Mouse (Mus musculus) testis, adult 2 months (tissue): ENCODE data around the gene Cwh43. TPM values are rescaled to one million over a fixed set of nuclear protein-coding genes. Genes with fewer than 3 reads are reported as not detected.
"Not testable (repeated sequence)": the region's sequence is repeated elsewhere in the genome, so short reads cannot be mapped to it uniquely, and the experiment has no call there.

Source experiments
- H3K27ac ChIP-seq: fragments of 200-500 bp; 2 replicates; pipeline ENCODE4 v1.5.1; 2012; ENCODE audit warnings: low read depth, low read length; ENCODE audit not compliant: control insufficient read depth, insufficient read depth
- H3K27me3 ChIP-seq: fragments of 200-500 bp; 2 replicates; pipeline ENCODE4 v1.6.1; 2012; ENCODE audit warnings: mild to moderate bottlenecking, low read length, moderate library complexity; ENCODE audit not compliant: control insufficient read depth, insufficient read depth
- H3K36me3 ChIP-seq: fragments of 200-500 bp; 2 replicates; pipeline ENCODE4 v1.6.1; 2012; ENCODE audit warnings: mild to moderate bottlenecking, low read length; ENCODE audit not compliant: control insufficient read depth, insufficient read depth
- H3K4me1 ChIP-seq: fragments of 200-500 bp; 2 replicates; pipeline ENCODE4 v1.6.1; 2012; ENCODE audit warnings: low read length; ENCODE audit not compliant: control insufficient read depth, insufficient read depth
- H3K4me3 ChIP-seq: fragments of 200-500 bp; 2 replicates; pipeline ENCODE4 v1.5.1; 2012; ENCODE audit warnings: low read depth, mild to moderate bottlenecking, low read length, moderate library complexity, mixed read lengths; ENCODE audit not compliant: control insufficient read depth
- CTCF ChIP-seq: fragments of 200-500 bp; IDR thresholded peaks from 2 replicates; pipeline ENCODE4 v1.5.1; 2012; ENCODE audit warnings: low read depth, mild to moderate bottlenecking, inconsistent platforms, low read length, moderate library complexity; ENCODE audit not compliant: control insufficient read depth, insufficient read depth, insufficient replicate concordance
- POLR2A ChIP-seq: fragments of 200-500 bp; IDR thresholded peaks from 2 replicates; pipeline ENCODE4 v1.6.1; 2012; ENCODE audit warnings: low read depth, mild to moderate bottlenecking, inconsistent platforms, low read length, moderate library complexity; ENCODE audit not compliant: control insufficient read depth
- polyA plus RNA-seq: library from polyadenylated mRNA; depleted of rRNA; stranded (reverse); fragments of >200 nt; gene quantifications from 2 replicates; pipeline ENCODE4 v1.2.3, GENCODE M21; 2012

Gene Cwh43
- polyA plus RNA-seq, 1 experiment, result 0.07 TPM

DNA sequence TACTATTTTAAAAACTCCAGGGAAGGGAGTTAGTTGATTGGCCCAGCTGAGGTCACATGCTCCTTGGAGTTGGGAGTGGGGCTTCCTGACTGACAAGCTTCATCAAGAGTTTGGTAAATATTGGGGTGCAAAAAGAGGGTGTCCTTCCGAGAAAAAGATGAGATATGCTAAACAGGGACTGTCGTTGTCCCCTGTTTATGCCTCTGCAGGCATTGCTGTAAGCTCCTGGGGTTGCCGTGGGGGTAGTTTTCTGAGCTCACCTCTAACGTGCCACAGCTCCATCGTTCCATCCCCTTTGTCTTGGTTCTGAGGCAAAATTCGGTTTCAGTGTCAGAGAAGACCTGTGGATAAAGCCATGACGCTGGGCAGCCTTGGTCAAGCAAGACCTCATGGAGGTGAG lies 74.8 kb downstream of the Cwh43 start, which contains the start of gene Dcun1d4:
Gene Dcun1d4, plus strand, starts transcription at position 301 of the 400 bp plus-strand sequence.
- peaks cover 7% of the 10 kb centered on the region; the same call in 1 of the 2 replicates for H3K4me1 ChIP-seq
- H3K4me3 ChIP-seq, result peak within 1 kb of the TSS; percentile 71
- H3K27me3 ChIP-seq, result no peaks in the 10 kb centered on the region
- no peaks in the 10 kb centered on the region for H3K36me3 ChIP-seq
- TF ChIP-seq CTCF (no peak), POLR2A (peak; percentile 54; the same call in 1 of the 2 replicates)
- H3K27ac ChIP-seq, result no peak within 1 kb of the TSS

GRCm38 (mm10) chr5:73481401-73481800 lies 75.5 kb downstream of the Cwh43 start:
- H3K4me1 ChIP-seq, result peaks cover 7% of the 10 kb centered on the region; the same call in 1 of the 2 replicates
- H3K4me3 ChIP-seq, result peak overlapping the region; percentile 71
- no peak overlapping the region for H3K27ac ChIP-seq
- TF ChIP-seq CTCF (no peak), POLR2A (no peak)
- H3K27me3 ChIP-seq, result no peaks in the 10 kb centered on the region
- no peaks in the 10 kb centered on the region for H3K36me3 ChIP-seq

DNA sequence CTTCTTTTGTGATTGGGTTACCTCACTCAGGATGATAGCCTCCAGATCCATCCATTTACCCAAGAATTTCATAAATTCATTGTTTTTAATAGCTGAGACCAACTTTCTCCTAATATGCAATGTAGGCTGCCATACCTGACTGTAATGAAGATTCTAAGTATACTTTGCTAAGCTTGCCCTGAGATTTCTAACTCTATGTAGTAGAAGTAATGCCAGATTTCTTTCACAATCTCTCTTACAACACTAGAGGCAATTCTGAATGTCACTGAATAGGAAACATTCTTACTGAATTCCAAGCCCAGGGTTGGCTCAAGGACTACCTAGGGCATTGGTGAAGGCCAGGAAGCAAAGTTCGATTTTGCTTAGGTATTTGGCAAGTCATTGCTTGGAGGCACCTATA lies 76.5 kb downstream of the Cwh43 start:
- not testable (repeated sequence) for H3K27me3 ChIP-seq, H3K4me1 ChIP-seq
- peak overlapping the region; percentile 69; the same call in 1 of the 2 replicates for H3K4me3 ChIP-seq

GRCm38 (mm10) chr5:73484016-73484615 lies 78.2 kb downstream of the Cwh43 start:
- Histone ChIP-seq H3K4me1 (peaks cover 7% of the 10 kb centered on the region; the same call in 1 of the 2 replicates), H3K27ac (no peak overlapping the region), H3K36me3 (no peaks in the 10 kb centered on the region), H3K4me3 (peak overlapping the region; percentile 35), H3K27me3 (no peaks in the 10 kb centered on the region)
- TF ChIP-seq CTCF (no peak), POLR2A (no peak)

More for the DNA sequence above, 76.5 kb downstream of the Cwh43 start:
- H3K27ac ChIP-seq, H3K36me3 ChIP-seq: not testable (repeated sequence)

- TF ChIP-seq POLR2A (no peak), CTCF (no peak)
- H3K4me3 ChIP-seq, result no peak overlapping the region
- H3K27ac ChIP-seq, result no peak overlapping the region
- H3K36me3 ChIP-seq, result no peaks in the 10 kb centered on the region
- peaks cover 9% of the 10 kb centered on the region for H3K4me1 ChIP-seq
- H3K27me3 ChIP-seq, result no peaks in the 10 kb centered on the region
Observed at GRCm38 (mm10) chr5:73486451-73486850, 80.6 kb downstream of the Cwh43 start.

GRCm38 (mm10) chr5:73489915-73490314 lies 84.0 kb downstream of the Cwh43 start:
- Histone ChIP-seq H3K4me1 (peaks cover 10% of the 10 kb centered on the region), H3K36me3 (no peaks in the 10 kb centered on the region), H3K27ac (peak overlapping the region; percentile 79), H3K4me3 (peak overlapping the region; percentile 99), H3K27me3 (no peaks in the 10 kb centered on the region)
- TF ChIP-seq POLR2A, result no peak
- TF ChIP-seq CTCF, result no peak

DNA sequence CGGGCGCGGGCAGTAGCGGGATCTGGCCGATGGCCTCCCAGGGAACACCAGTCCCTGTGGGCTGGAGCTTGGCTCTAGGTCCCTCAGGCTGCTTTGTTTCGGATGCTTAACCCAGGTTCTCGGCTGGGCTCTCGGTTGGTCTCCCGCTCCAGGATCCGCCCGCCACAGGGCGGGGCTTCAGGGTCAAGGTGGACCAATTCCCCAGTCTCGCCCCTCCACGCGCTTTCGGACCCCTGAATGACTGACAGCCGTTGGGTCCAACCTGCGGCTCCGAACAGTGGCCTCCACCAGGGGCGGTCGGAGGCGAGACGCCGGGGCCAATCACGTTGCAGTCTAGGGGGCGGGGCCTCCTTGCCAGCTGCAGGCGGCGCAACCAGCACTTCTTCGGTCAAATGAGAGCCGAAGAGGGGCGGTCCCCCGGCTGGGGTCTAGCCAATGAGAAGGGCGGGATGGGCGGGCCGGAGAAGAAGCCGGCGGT lies 84.8 kb downstream of the Cwh43 start:
- H3K4me1 ChIP-seq, result peaks cover 10% of the 10 kb centered on the region
- TF ChIP-seq POLR2A, result peak; percentile 34
- TF ChIP-seq CTCF, result no peak
- H3K4me3 ChIP-seq, result peak overlapping the region; percentile 99
- H3K27me3 ChIP-seq, result no peaks in the 10 kb centered on the region
- no peaks in the 10 kb centered on the region for H3K36me3 ChIP-seq
- H3K27ac ChIP-seq, result peak overlapping the region; percentile 90

DNA sequence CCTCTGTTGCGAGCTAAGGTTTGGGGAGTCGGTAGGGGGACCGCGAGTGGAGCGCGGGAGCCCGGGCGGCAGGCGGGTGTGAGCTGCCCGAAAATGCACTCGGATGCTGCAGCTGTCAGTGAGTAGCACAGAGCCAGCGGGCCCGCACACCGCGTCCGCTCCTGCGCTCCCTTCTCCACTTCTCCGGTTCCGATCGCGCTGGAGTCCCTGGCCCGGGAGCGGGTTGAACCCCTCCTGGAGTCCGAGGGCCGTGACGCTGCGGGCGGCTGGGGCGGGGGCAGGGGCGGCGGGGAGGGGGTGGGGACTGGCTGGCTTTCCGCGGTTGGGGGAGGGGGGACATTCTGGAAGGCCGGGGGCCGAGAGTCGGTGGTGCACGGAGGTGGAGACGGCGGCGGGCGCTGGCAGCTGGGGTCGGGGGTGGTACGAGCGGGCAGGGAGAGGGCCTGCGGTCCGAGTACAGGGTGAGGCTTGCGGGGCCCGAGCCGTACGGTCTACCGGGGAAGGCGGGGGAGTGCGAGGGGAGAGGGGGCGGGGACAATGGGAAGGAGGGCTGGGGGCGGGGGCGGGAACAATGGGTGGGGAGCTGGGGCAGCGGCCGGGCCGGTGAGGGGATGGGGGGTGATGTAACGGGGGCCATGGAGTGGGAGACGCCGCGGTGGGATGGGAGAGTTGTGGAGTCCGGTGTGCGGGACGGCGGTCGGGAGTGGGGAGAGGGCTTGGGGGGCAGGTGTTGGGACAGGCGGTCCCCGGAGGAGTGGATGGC lies 85.4 kb downstream of the Cwh43 start:
- H3K4me1 ChIP-seq, result peaks cover 10% of the 10 kb centered on the region
- TF ChIP-seq POLR2A (peak; percentile 22), CTCF (no peak)
- peak overlapping the region; percentile 90 for H3K27ac ChIP-seq
- peak overlapping the region; percentile 99 for H3K4me3 ChIP-seq
- H3K27me3 ChIP-seq, result no peaks in the 10 kb centered on the region
- H3K36me3 ChIP-seq, result no peaks in the 10 kb centered on the region
